Mouse (Mus musculus): ENCODE measurements around the gene Sec61a2. TPM values are rescaled to one million over a fixed set of nuclear protein-coding genes. Genes with fewer than 3 reads are reported as not detected.

The Sec61a2 gene
- polyA plus RNA-seq, 1 experiment from 2014 or later = 91.2 TPM

- H3K9me3 ChIP-seq (replicated peaks) = no peaks in the 10 kb centered on the region
- no peak for ATAC-seq (ENCODE audit: low FRiP score)
- H3K27ac ChIP-seq = no peak overlapping the region
- 92% methylated on average over 10 of the region's 10 CpGs for WGBS
- H3K4me3 ChIP-seq = no peak overlapping the region
- no peaks in the 10 kb centered on the region for H3K4me1 ChIP-seq
- H3K9ac ChIP-seq = no peak overlapping the region
- peaks cover 70% of the 10 kb centered on the region for H3K36me3 ChIP-seq
- no peak overlapping the region for H3K4me2 ChIP-seq (replicated peaks)
- H3K27me3 ChIP-seq = no peaks in the 10 kb centered on the region
Observed at GRCm38 (mm10) chr2:5821264-5821663, 74.0 kb downstream of the Sec61a2 start.

Other genes with a start within 250 kb of the Sec61a2 start
- 3.3 and 4.1 TPM in 2 replicates for gene Camk1d, start 180.9 kb downstream of the Sec61a2 start, polyA plus RNA-seq (2016; fragmentation: Nextera tagmentation; extraction: Ambion mirVana)
- gene Nudt5, start 50.4 kb downstream of the Sec61a2 start, polyA plus RNA-seq (2016; fragmentation: Nextera tagmentation; extraction: Ambion mirVana) = 55.7 and 61.0 TPM in 2 replicates
- 299 and 352 TPM in 2 replicates for gene Cdc123, start 50.3 kb downstream of the Sec61a2 start, polyA plus RNA-seq (2016; fragmentation: Nextera tagmentation; extraction: Ambion mirVana)
- gene Gm13199, start 32.5 kb downstream of the Sec61a2 start, polyA plus RNA-seq (2016; fragmentation: Nextera tagmentation; extraction: Ambion mirVana) = 1.9 and 3.4 TPM in 2 replicates
- 5.3 and 5.6 TPM in 2 replicates for gene Dhtkd1, start 47.4 kb upstream of the Sec61a2 start, polyA plus RNA-seq (2016; fragmentation: Nextera tagmentation; extraction: Ambion mirVana)
- gene Upf2, start 56.0 kb upstream of the Sec61a2 start, polyA plus RNA-seq (2016; fragmentation: Nextera tagmentation; extraction: Ambion mirVana) = 12.9 and 14.9 TPM in 2 replicates
- gene Proser2, start 234.8 kb upstream of the Sec61a2 start, polyA plus RNA-seq (2016; fragmentation: Nextera tagmentation; extraction: Ambion mirVana) = 6.4 and 6.6 TPM in 2 replicates

All from hindbrain, embryonic 12.5 days (tissue).